Mouse (Mus musculus) liver, embryonic 14.5 days (tissue): ENCODE results near the gene Gm47841. TPM values are rescaled to one million over a fixed set of nuclear protein-coding genes. Genes with fewer than 3 reads are reported as not detected.
A peak's percentile ranks its signal among the peaks of the same experiment; 100 is the strongest.

Source experiments
- ATAC-seq: fragments of 200-750 bp; cut with Nextera tagmentation; 2 replicates; pipeline ENCODE4 v1.8.0; 2017; ENCODE audit warnings: moderate number of reproducible peaks, mild to moderate bottlenecking, moderate library complexity; ENCODE audit not compliant: insufficient read depth
- DNase-seq, 3 experiments: peaks; one replicate each; pipeline ENCODE4 v3.0.0-alpha.2; 2012 to 2013; ENCODE audit warnings: low read depth in 3 of 3, low spot score in 3 of 3
- H3K27ac ChIP-seq: fragments of 300-500 bp; sonication (generic); 2 replicates; pipeline ENCODE4 v1.5.1; 2014; ENCODE audit warnings: moderate library complexity, mild to moderate bottlenecking, control low read depth, inconsistent platforms
- H3K27me3 ChIP-seq: fragments of 300-500 bp; sonication (generic); 2 replicates; pipeline ENCODE4 v1.6.1; 2014; ENCODE audit warnings: mild to moderate bottlenecking, low read length, moderate library complexity; ENCODE audit not compliant: control insufficient read depth, insufficient read depth
- H3K36me3 ChIP-seq: fragments of 300-500 bp; sonication (generic); replicated peaks from 2 replicates; pipeline ENCODE4 v1.6.1; 2014; ENCODE audit warnings: low read depth; ENCODE audit not compliant: control insufficient read depth, insufficient read depth
- H3K4me1 ChIP-seq, 2 experiments: fragments of 200-500 bp in 1 of 2; fragments of 300-500 bp in 1 of 2; sonication (generic) in 1 of 2; replicated peaks; 2 replicates each; pipeline ENCODE4 v1.6.1; 2012 to 2014; ENCODE audit warnings: antibody characterized with exemption in 1 of 2, inconsistent platforms in 1 of 2, low read length in 1 of 2; ENCODE audit not compliant: control insufficient read depth in 2 of 2, insufficient read depth in 2 of 2
- H3K4me2 ChIP-seq: fragments of 300-500 bp; sonication (generic); 2 replicates; pipeline ENCODE4 v1.6.1; 2014; ENCODE audit warnings: low read depth, mild to moderate bottlenecking, control low read depth, moderate library complexity
- H3K4me3 ChIP-seq, 2 experiments: fragments of 200-500 bp in 1 of 2; fragments of 300-500 bp in 1 of 2; sonication (generic) in 1 of 2; 2 replicates each; pipeline ENCODE4 v1.5.1; 2012 to 2014; ENCODE audit warnings: low read depth in 2 of 2, low read length in 2 of 2, mild to moderate bottlenecking in 2 of 2, control low read depth in 1 of 2, inconsistent platforms in 1 of 2, moderate library complexity in 1 of 2; ENCODE audit not compliant: insufficient read depth in 1 of 2
- H3K9ac ChIP-seq: fragments of 300-500 bp; sonication (generic); replicated peaks from 2 replicates; pipeline ENCODE4 v1.6.1; 2014; ENCODE audit warnings: mild to moderate bottlenecking, control low read depth, moderate library complexity
- H3K9me3 ChIP-seq: fragments of 300-500 bp; sonication (generic); 2 replicates; pipeline ENCODE4 v1.6.1; 2016; ENCODE audit warnings: low read length, mixed read lengths; ENCODE audit not compliant: control insufficient read depth
- CTCF ChIP-seq: IDR thresholded peaks from 2 replicates; pipeline ENCODE4 v1.5.1; 2016; ENCODE audit warnings: antibody characterized with exemption, low read depth, control low read depth
- EP300 ChIP-seq: IDR thresholded peaks from 2 replicates; pipeline ENCODE4 v1.6.1; 2016; ENCODE audit warnings: antibody characterized with exemption, low read depth
- WGBS: fragments of 180-500 bp; shearing (Covaris S2); extraction: QIAGEN DNeasy Blood & Tissue Kit; methylation state at CpG from one replicate; pipeline ENCODE4 v1.1.7; 2014; ENCODE audit not compliant: insufficient replicate concordance; 5-methylcytosine and 5-hydroxymethylcytosine counted together
- polyA plus RNA-seq, 2 experiments: library from polyadenylated mRNA; depleted of rRNA in 1 of 2; stranded (reverse) in 1 of 2; unstranded in 1 of 2; fragments of >200 nt; fragmentation: Nextera tagmentation in 1 of 2; extraction: Ambion mirVana in 1 of 2; gene quantifications; 2 replicates each; pipeline versions ENCODE4 v1.2.1 to v1.2.3; 2012 to 2014

The Gm47841 gene
- not detected in 2 replicates for polyA plus RNA-seq (2012; rRNA removed)
- not detected in 2 replicates for polyA plus RNA-seq (2014; fragmentation: Nextera tagmentation; extraction: Ambion mirVana)

GRCm38 (mm10) chr15:101047194-101047555 is at the start of gene Gm47841:
TSS of gene Gm47841 (minus strand) at chr15:101047397.
- H3K9me3 ChIP-seq = no peaks in the 10 kb centered on the region
- peak within 1 kb of the TSS in 1 of 2 experiments; percentile 34; a peak in 2 of 4 replicates for H3K4me3 ChIP-seq
- no peak within 1 kb of the TSS for H3K9ac ChIP-seq
- 3% methylated on average over 23 of the region's 23 CpGs for WGBS
- ATAC-seq = no peak
- no peaks in the 10 kb centered on the region for H3K4me1 ChIP-seq
- H3K36me3 ChIP-seq = no peaks in the 10 kb centered on the region
- peaks cover 48% of the 10 kb centered on the region for H3K27me3 ChIP-seq
- TF ChIP-seq CTCF (no peak), EP300 (no peak)
- H3K27ac ChIP-seq = no peak within 1 kb of the TSS
- H3K4me2 ChIP-seq = peak within 1 kb of the TSS; percentile 52
- DNase-seq = no peak

- Histone ChIP-seq H3K27me3 (no peaks in the 10 kb centered on the region; the same call in none of the 2 replicates), H3K4me2 (no peak overlapping the region), H3K9me3 (no peaks in the 10 kb centered on the region), H3K9ac (no peak overlapping the region), H3K4me3 (no peak overlapping the region), H3K36me3 (no peaks in the 10 kb centered on the region), H3K27ac (no peak overlapping the region), H3K4me1 (no peaks in the 10 kb centered on the region)
- DNase-seq = no peak
- WGBS = 46% methylated on average over 3 of the region's 3 CpGs
- TF ChIP-seq EP300 (no peak), CTCF (no peak)
- ATAC-seq = no peak
Measured at GRCm38 (mm10) chr15:101095392-101095791, 48.2 kb upstream of the Gm47841 start.

GRCm38 (mm10) chr15:101094979-101095378 is 47.8 kb upstream of the Gm47841 start:
- Histone ChIP-seq H3K27me3 (no peaks in the 10 kb centered on the region; the same call in none of the 2 replicates), H3K36me3 (no peaks in the 10 kb centered on the region), H3K4me3 (no peak overlapping the region), H3K9me3 (no peaks in the 10 kb centered on the region), H3K9ac (no peak overlapping the region), H3K27ac (no peak overlapping the region), H3K4me1 (no peaks in the 10 kb centered on the region), H3K4me2 (no peak overlapping the region)
- WGBS = 63% methylated on average over 9 of the region's 9 CpGs
- DNase-seq (no peak), ATAC-seq (no peak)
- TF ChIP-seq CTCF (no peak), EP300 (no peak)

- DNase-seq = no peak
- TF ChIP-seq CTCF = no peak
- no peak for TF ChIP-seq EP300
Measured at GRCm38 (mm10) chr15:101093988-101094387, 46.8 kb upstream of the Gm47841 start.

GRCm38 (mm10) chr15:101092829-101093648 is 45.8 kb upstream of the Gm47841 start:
- Histone ChIP-seq H3K27me3 (no peaks in the 10 kb centered on the region; the same call in 1 of the 2 replicates), H3K36me3 (no peaks in the 10 kb centered on the region), H3K27ac (no peak overlapping the region), H3K9me3 (no peaks in the 10 kb centered on the region), H3K4me3 (no peak overlapping the region), H3K4me1 (no peaks in the 10 kb centered on the region), H3K4me2 (no peak overlapping the region), H3K9ac (no peak overlapping the region)
- no peak for DNase-seq
- TF ChIP-seq CTCF (no peak), EP300 (no peak)
- ATAC-seq = peak; percentile 23; the same call in 1 of the 2 replicates
- WGBS = 32% methylated on average over 25 of the region's 25 CpGs

More at GRCm38 (mm10) chr15:101093988-101094387, 46.8 kb upstream of the Gm47841 start:
- no peak for ATAC-seq
- no peak overlapping the region for H3K4me3 ChIP-seq
- WGBS = 55% methylated on average over 6 of the region's 6 CpGs
- H3K9ac ChIP-seq = no peak overlapping the region
- no peaks in the 10 kb centered on the region for H3K36me3 ChIP-seq
- no peaks in the 10 kb centered on the region; the same call in none of the 2 replicates for H3K27me3 ChIP-seq
- H3K9me3 ChIP-seq = no peaks in the 10 kb centered on the region
- H3K27ac ChIP-seq = no peak overlapping the region
- no peak overlapping the region for H3K4me2 ChIP-seq
- H3K4me1 ChIP-seq = no peaks in the 10 kb centered on the region
